Mouse (Mus musculus) cerebellum, adult 18-20 months (tissue): ENCODE results near the gene Pdlim5.
A peak's percentile ranks its signal among the peaks of the same experiment; 100 is the strongest.
"Not testable (repeated sequence)": the region's sequence is repeated elsewhere in the genome, so short reads cannot be mapped to it uniquely, and the experiment has no call there.

Experiments used
- DNase-seq, 2 experiments: peaks; one replicate each; pipeline ENCODE4 v3.0.0; 2021

Pdlim5 gene

DNA sequence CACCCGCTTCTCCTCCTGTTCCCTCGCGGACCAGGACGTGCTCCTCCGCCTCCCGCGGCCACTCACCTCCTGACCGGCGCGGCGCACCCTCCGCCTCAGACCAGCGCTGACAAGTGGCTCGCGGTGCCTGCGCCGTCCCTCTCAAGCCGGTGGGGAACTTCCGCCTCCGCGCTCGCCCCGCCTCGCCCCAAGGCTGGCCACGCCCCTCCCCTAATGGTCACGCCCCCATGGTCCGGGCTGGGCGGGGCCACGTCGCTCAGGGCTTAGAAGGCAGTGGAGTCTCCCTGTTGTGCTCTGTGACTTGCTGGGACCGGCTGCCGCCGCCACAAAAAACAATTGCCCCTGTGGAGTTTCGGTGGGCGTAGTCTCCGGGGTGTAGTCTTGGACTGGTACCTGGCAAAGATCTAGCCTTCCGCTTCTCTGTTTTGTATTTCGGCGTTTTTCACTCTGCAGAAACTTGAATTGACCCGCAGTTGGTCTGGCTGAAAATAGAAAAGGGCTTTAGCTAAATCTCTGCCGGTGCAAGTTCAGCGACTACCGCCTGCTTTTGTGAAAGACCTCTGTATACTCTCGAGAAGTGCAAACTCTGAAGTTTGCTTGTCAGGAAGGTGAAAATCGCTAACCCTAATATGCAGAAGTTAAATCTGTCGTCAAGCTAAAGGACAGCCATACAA is at the start of gene Pdlim5:
Gene Pdlim5 (minus strand): TSS at position 177 of the 674 bp plus-strand sequence.
- peak; percentile 33 to 66 for DNase-seq

DNA sequence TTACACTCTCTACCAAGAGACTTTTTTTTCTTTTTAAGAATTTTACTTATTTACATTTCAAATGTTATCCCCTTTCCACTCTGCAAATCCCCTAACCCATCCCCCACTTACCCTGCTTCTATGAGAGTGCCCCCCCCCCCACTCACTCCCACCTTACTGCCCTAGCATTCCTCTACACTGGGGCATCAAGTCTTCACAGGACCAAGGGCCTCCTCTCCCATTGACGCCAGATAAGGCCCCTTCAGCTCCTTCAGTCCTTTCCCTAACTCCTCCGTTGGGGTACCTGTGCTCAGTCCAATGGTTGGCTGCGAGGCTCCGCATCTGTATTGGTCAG is 48.2 kb upstream of the Pdlim5 start:
- DNase-seq: no peak

DNA sequence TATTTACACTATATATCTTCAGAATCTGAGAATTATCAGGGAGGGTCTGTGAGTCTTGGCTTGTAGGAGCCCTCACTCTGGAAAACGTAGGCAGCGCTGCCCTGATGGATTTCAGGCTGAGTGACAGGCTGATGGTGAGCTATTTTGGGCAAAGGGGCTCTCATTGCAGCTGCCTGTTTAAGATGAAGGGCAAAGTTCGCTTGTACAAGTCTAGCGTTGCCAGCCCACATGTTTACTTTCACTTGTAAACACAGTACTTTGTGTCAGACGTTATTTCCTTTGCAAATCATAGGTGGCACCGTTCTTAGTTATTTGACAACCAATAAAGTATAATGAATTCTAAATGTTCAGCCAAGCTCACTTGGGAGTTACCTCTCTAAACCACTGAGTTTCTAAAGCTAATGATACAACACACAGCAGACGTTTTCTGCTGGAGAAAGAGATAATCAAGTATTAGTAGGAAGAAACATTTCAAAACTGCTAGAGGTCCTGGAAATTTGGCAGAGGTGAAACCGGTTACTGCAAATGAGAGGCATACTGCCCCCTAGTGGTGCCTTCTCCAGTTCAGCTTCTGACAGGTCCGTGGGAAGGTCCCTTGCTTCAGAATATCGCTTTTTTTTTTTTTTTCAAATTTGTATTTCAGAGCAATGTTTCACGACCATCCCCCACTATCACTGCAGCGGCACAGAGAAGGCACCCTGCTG is 47.7 kb upstream of the Pdlim5 start:
- DNase-seq: peak; percentile 75 to 80

DNA sequence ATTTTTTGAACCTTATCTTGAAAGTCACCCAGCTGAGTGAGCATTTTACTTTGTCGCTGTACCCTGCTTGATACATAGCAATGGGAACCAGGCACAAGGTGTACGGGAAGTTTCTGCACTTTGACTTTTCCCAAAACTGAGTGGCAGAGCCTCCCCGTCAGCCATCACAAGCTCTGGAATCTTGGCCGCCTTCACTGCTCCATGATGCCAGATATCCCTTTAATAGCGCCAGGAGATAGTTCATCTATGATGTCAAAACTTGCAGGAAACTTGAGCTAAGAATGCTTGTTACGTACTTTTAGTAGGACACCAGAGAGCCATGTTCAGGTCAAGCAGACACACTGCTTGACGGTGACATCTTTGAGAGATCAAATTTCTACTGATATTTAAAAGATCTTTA is 46.7 kb upstream of the Pdlim5 start:
- no peak for DNase-seq

DNA sequence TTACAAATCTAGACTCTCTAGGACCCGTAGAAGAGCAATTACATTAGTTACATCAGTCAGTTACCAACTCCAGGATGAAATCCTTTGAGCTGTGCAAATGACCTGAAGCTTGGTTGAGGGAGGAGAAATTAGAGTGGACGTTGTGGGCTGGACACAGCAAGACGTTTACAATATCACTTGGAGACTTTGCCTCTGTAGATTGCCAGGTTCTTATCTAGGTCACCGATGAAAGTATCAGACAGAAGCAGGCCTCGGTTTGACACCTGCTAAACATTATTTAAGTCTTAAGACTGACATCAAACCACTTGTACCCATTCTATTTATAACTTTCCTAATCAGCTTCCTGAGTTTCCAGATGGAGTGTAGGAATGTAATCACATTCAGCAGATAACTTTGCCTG is 45.6 kb upstream of the Pdlim5 start:
- DNase-seq: no peak

DNA sequence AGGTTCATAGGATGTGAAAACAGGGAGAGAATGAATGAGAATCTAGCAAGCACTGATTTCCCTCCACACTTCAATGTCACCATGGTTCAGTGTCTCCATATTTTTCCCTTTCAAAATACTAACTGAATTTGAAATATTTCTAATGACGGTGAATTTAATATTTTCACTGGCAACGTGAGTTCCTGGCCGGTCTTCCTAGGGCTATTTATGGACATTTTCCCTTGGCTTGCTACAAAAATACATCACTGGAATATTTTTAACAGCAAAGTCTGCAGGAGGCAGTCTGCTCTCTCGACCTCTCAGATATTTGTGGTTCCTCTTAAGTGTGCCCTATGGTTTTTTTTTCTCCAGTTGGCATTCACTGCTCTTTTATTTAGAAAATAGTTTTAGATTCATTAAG is 44.7 kb upstream of the Pdlim5 start:
- no peak for DNase-seq

DNA sequence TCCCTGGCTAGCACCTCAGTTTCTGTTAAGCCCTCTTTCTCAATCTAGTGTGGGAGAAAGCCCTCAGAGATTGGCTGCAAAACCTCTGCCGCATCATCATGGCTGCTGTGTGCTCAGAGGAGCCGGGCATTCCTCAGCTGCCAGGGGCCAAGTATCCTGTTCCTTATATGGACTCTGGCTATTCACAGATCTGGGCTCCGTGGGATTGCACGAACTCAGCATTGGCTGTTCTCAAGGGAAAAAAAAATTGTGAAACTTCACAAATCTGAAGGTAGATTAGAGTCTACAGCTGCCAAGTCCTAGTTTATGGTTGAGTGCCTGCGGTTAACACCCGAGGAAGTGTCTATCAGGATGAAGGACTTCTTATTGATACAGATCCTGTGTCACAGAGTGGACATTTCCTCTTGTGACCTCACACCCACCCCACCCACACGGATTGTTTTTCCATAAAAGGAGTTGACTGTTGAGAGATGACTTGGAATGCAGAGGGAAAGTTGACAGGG is 44.1 kb upstream of the Pdlim5 start:
- no peak for DNase-seq

DNA sequence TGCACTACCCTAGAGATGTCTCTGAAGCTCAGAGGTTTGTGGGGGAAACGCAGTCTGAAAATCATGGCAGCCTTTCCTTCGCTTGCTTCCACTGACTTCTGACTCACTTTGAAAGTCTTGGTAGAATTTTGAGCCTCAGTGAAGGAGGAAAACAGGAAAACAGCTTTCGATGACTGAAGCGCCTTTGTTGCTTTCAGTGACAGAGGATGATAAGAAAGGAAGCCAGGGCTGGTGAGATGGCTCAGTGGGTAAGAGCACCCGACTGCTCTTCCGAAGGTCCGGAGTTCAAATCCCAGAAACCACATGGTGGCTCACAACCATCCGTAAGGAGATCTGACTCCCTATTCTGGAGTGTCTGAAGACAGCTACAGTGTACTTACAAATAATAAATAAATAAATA is 43.1 kb upstream of the Pdlim5 start:
- DNase-seq: not testable (repeated sequence)

DNA sequence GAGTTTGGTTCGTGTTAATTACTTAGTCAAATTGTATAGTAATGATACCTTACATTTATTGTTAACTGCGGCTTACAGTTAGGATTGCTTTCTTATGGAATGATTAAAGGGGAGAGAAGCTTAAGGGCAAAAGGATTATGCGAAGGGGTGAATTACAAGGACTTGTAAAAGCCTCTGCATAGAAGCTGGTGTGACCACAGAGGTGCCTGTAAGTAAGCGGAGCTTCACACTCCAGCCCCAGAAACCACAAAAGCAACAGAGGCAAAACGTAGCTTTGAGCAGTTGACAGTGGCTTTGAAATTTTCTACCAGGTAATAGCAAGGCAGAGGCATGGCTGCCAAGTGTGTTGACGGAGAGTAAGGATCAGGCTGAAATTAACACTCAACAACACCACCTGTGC is 41.3 kb upstream of the Pdlim5 start:
- no peak for DNase-seq

DNA sequence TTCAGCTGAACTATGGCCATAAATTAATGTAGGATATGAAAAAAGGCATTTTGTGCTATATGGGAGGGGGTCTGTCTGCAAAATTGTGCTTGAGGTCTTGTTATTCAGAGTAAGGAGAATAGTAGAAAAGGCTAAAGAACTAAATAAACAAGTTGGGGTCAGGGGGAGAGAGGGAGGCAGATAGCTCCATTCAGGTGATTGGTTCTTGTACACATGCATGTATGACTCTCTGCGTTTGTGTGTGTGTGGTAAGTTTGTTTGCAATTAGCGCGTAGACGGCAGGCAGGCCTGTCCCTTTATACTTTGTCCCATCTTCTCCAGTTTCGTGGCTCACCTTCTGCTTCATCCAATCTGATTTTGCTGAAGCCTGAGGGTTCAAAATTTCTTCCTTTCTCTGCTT is 40.7 kb upstream of the Pdlim5 start:
- no peak for DNase-seq

DNA sequence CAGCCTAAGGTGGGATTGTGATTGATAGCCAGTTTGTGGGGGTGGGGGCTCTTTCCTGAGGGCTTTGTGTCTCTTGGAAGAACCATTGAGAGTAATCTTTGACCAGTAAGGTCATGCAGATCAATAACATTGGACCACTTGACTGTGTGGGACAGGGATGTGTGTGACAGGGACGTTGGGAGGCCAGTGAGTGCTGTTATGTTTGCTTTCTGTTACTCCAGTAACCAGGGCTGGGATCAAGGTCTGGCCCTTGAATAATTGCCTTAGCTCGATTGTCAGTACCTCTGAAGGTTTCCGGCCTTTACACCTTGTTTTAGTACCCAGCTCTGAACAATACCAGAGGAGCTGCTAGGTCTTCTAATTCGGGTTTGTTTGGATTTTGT is 39.3 kb upstream of the Pdlim5 start:
- no peak for DNase-seq

DNA sequence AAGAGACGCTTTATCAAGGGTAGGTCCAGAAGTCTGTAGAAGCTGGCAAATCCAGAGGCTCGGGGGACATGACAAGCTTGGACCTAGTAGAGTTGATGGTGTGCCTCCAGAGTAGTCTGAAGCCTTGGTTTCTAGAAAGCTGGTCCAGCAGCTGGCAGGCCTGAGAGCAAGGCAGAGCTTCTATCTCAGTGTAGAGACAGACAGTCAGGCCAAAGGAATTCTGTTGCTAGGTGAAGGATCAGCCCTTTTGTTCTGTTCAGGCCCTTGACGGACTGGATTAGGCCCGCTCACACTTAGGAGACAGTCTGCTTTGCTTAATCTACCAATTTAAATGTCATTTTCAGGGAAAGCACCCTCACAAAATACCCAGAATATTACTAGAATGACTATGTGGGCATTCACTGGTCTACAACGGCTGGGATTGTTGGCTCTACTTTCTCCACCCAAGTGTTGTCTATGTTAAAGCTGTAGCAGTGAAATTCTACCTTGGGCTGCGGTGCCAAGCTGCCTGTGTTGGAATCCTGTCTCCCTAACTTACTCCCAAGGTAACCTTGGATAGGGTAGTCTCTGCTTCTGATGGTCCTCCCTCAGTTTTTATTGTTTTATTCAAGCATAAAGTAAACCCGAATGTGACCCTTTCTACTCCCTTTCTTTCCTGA is 38.8 kb upstream of the Pdlim5 start:
- DNase-seq: no peak

DNA sequence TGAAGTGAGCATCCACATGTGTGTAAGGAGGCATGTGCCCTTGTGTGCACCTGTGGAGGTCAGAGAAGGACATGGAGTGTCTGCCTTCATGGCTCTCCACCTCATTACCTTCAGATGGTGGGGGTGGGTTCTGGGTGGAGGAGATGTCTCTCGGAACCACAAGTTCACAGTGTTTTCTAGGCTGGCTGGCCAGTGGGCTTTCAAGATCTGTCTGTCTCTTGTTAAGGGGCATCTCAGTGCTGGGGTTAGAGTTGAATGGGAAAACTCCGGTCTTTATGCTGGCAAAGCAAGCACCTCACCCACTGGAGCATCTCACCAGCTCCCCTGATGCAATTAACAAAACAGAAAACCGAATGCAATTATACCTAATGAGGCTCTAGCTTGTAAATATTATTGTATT is 36.0 kb upstream of the Pdlim5 start:
- DNase-seq: no peak

DNA sequence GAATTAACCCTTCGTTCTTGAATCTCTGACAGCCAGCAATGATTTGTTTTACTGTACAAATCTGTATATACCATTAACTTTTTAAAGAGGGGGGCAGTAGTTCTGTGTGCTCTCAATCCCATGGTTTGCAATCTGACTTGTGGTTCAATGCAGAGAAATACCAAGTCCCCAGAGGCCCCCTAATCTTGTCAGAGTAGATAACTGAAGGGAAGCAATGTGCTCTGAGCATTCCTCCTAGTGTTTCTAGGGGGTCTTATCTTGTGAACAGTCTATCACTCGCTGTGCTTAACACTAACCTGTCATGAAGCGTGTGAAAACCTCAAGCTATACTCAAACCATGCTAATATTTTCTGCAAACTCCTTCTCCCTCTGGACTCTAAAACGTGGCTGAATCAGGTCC is 34.6 kb upstream of the Pdlim5 start:
- no peak for DNase-seq

DNA sequence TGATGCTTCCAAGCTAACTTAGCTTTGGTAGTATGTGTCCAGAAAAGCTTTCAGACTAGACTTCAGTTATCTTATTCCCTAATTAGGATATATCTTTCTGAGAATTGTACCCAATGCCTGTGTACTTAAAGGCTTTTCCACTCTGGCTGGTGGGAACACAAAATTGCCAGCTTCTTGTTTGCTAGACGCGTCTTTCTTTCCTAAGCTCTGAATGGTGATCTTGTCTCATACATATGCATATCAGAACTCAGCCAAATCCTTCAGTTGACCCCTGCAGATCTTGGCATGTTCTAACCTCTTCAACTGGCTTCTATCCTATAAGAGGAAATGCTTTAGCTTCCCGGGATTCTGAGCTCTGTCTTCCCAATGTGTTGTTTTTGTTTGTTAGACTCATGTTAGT is 31.3 kb upstream of the Pdlim5 start:
- DNase-seq: no peak

DNA sequence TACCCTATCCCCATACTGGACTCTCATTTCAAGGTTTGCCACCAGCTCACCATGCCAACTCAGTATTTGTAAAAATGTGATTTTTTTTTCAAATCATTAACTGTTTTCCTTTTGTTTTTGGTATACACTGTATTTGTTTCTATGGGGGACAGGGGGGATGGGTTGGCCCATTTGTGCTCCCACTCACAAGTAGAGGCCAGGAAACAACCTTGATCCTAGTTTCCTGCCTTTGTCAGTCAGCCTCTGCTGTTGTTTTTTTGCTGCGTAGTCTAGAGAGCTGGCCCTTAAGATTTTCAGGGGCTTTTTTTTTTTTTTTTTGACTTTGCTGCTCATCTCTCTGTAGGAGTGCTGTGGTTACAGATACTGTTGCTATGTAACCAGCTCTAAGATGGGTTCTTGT is 28.6 kb upstream of the Pdlim5 start:
- DNase-seq: no peak

DNA sequence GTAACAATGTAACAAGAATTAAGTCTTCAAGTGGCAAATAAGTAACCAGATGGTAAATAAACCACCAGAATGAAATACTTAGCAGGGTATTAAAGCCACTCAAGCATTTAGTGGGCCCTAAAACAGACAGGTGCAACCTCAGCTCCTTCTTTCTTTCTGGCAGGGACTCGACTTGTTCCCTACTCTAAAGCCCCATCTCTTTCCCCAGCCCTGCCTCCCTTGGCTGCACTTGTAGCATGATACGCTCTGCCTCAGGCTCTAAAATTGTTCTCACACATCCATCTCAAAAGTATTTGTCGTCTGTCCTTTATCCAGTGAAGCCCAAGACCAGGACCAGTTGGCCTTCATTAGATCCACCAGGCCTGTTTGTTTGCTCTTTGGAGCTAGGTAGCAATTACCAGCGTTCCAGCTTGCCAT is 28.0 kb upstream of the Pdlim5 start:
- no peak for DNase-seq

DNA sequence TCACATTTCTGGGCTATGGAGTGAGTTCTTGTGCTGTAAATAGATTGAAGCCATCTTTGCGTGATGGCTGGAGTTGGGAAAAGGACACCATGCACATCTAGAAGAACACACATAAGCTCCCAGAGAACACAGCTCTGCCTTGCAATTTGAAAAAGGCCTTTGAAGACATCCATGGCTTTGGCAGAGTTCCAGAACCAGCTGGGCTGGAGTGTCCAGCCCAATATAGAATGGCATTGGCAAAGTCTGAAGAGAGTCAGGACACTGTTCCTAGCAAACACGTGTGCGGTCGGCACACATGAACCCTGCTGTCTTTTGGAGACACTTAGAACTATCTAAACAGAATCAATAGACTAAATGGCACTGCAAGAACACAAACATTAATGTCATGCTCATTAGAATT is 26.7 kb upstream of the Pdlim5 start:
- no peak for DNase-seq

DNA sequence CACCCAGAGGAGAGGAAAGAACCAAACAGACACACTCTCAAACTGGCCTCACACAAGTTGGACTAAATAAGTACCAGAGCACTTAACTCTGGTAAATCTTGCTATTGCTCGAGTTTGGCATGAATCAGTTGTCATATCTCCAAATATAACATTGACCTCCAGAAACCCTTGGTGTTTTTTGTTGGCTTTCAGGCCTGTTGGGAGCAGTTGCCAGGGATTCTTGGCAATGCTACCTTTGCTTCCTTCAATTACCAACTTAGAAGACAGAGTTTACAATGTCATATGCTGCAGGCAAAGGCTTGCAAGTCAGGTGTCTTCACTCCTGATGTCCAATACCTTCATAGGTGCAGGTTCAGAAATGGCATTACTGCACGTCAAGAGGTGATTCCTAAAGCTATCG is 26.0 kb upstream of the Pdlim5 start:
- no peak for DNase-seq

DNA sequence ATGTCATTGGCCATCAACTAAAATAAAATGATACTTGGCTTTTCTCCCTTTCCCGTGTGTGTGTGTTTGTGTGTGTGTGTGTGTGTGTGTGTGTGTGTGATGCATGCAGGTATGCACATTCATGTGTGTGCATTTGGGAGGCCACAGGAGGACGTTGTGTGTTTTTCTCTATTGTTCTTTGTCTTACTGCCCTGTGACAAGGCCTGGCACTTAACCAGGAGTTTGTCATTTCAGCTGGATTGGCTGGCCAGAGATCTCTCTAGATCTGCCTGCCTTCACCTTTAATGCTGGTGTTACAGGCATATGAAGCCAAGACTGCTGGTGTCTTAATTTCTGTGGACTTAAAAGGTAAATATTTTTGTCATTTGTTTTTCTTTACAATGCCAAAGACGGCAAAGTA is 22.5 kb upstream of the Pdlim5 start:
- DNase-seq: no peak

DNA sequence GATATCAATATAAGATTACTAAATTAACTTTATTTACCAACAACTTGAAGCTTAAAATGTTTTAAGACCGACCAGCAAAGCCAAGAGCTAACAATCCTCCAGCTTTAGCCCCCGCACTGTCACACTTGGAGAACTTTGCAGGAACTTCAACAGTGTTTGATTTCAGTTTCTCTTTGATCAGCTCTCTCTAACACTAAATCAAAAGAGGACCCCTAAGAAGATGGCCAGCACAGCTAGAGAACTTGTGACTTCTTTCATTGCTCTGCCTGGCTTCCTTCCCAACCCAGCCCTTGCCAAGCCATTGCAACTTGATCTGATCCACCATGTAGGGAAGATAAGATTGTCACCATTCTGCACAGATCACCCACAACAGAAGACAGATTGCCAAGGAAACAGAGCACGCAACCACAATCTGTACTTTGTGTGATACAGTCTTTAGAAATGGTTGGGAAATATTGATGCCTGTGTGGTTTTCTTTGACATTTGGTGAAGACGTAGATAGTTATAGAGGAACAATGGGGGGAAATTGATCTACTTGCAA is 17.9 kb upstream of the Pdlim5 start:
- no peak for DNase-seq

DNA sequence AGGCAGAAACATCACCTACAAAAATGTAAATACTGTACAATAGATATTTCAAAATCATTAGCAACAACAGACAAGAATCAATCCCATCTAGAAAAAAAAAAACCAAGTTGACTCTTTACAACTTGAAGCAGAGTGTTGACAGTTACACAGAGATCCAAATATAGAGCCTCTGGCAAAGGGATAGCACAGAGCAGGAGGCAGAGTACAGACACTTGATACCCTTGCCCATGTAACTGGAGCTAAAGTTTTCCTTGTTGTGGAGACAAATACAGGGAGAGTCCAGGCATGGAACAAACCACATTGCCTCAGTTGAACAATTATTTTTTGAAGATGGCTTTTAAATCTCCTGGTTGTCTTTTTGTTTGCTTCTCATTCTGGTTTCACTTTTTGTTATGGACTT is 15.4 kb upstream of the Pdlim5 start:
- no peak for DNase-seq

DNA sequence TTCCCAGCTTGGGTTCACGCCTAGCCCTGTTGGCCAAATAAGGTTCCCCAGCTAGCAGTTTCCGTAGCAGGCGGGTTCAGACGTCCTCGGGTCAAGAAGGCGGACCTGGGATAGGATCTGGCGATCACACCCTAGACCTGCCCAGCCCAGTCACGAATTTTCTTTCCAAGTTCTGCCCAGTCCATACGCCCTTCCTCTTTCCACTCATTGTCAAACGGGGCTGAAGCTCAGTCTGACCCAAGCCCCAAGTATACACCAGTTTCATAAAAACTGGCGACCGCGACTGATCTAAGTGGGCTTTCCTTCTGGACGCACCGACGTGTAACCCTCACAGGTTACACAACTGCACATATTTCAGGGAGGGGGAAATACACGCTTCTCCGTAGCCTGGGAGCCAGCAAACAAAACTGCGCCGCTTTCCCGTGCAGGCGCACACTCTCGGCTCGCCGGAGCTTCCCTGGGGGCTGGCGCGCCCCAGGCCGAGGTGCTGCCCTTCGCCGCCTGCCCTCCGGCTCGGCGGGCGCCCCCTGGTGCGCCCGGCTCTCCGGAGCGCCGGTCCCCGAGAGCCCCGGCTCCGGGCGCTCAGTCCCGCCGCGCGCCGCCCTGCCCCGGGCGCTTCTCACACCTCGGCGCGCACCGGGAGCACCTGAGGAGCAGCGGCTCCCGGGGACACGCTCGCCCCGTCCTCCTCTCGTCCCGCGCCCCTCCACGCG is 544 bp downstream of the Pdlim5 start:
- DNase-seq: peak in 1 of 2 experiments; percentile 10
